Mouse (Mus musculus) erythroblast, embryonic 14.5 days (primary cell): Measurements from ENCODE around the gene Ric8a. TPM values are rescaled to one million over a fixed set of nuclear protein-coding genes. Genes with fewer than 3 reads are reported as not detected.

ENCODE experiments used
- H3K27me3 ChIP-seq: 2 replicates; pipeline ENCODE4 v1.6.1; 2012; ENCODE audit warnings: inconsistent platforms; ENCODE audit not compliant: control insufficient read depth
- H3K36me3 ChIP-seq: 2 replicates; pipeline ENCODE4 v1.6.1; 2012; ENCODE audit warnings: mild to moderate bottlenecking, inconsistent platforms; ENCODE audit not compliant: control insufficient read depth
- H3K4me1 ChIP-seq: 2 replicates; pipeline ENCODE4 v1.6.1; 2012; ENCODE audit warnings: inconsistent platforms; ENCODE audit not compliant: control insufficient read depth
- H3K4me3 ChIP-seq: replicated peaks from 2 replicates; pipeline ENCODE3; 2012; ENCODE audit warnings: moderate library complexity, mild to moderate bottlenecking, inconsistent platforms
- H3K9me3 ChIP-seq: 2 replicates; pipeline ENCODE4 v1.6.1; 2012; ENCODE audit warnings: low read length, inconsistent platforms, mixed read lengths; ENCODE audit not compliant: control insufficient read depth
- GATA1 ChIP-seq: IDR thresholded peaks from 2 replicates; pipeline ENCODE4 v1.6.1; 2012; ENCODE audit warnings: low read length, inconsistent platforms, mixed read lengths
- TAL1 ChIP-seq: IDR thresholded peaks from 3 replicates; pipeline ENCODE4 v1.6.1; 2012; ENCODE audit warnings: low read length, inconsistent platforms, mixed read lengths
- polyA plus RNA-seq: library from polyadenylated mRNA; stranded (reverse); fragments of >175 nt; gene quantifications from 2 replicates; pipeline ENCODE4 v1.2.3, GENCODE M21; 2012

Ric8a gene
- polyA plus RNA-seq, 1 experiment, result 2.1 TPM

DNA sequence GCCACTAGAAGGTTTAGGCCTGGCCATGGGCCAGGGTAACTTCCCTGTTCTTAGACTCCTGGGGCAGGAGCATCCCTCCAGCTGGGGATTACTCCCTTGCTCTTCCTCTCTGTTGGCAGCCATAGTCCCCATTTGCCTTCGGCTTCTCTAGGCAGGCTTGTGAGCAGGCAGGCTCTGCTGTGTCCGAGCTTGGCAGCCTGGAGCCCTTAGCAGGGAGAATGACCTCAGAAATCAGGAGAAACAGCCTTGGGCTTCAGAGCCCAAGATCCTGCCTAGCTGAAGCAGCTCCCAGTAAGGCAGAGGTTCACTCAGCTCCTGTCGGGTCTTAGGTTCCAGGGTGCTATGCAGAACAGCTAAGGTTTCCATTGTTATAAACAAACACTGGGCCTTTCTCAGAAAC lies 42.4 kb downstream of the Ric8a start:
- Histone ChIP-seq H3K9me3 (no peaks in the 10 kb centered on the region), H3K36me3 (peaks cover 54% of the 10 kb centered on the region), H3K4me3 (no peak overlapping the region), H3K4me1 (peaks cover 1% of the 10 kb centered on the region; the same call in 1 of the 2 replicates), H3K27me3 (no peaks in the 10 kb centered on the region)
- TF ChIP-seq GATA1, result no peak
- TF ChIP-seq TAL1, result no peak

DNA sequence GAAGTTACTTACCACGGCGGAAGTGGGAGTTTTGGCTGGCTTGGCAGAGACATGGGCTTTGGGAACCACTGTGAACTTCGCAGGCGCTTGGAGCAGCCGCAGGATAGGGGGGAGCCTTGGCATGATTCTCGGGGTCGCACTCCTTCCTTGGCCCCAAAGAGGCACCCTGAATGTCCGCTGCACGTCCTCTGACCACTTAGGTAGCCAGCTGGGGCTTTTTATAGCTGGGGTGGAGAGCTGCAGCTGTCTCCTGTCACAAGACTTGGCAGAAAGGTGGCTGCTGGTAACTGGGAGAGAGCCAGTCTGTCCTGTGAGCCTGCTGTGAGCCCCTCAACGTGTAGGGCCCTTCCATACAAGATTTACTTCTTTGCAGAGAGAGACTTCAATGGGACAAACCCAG lies 43.5 kb downstream of the Ric8a start, which contains the start of gene Cox8b:
Gene Cox8b (minus strand): TSS at position 227 of the 400 bp plus-strand sequence.
- TF ChIP-seq GATA1 (no peak), TAL1 (no peak)
- H3K27me3 ChIP-seq, result no peaks in the 10 kb centered on the region
- H3K4me1 ChIP-seq, result peaks cover 1% of the 10 kb centered on the region; the same call in 1 of the 2 replicates
- H3K36me3 ChIP-seq, result peaks cover 45% of the 10 kb centered on the region
- H3K9me3 ChIP-seq, result no peaks in the 10 kb centered on the region
- H3K4me3 ChIP-seq, result no peak within 1 kb of the TSS

DNA sequence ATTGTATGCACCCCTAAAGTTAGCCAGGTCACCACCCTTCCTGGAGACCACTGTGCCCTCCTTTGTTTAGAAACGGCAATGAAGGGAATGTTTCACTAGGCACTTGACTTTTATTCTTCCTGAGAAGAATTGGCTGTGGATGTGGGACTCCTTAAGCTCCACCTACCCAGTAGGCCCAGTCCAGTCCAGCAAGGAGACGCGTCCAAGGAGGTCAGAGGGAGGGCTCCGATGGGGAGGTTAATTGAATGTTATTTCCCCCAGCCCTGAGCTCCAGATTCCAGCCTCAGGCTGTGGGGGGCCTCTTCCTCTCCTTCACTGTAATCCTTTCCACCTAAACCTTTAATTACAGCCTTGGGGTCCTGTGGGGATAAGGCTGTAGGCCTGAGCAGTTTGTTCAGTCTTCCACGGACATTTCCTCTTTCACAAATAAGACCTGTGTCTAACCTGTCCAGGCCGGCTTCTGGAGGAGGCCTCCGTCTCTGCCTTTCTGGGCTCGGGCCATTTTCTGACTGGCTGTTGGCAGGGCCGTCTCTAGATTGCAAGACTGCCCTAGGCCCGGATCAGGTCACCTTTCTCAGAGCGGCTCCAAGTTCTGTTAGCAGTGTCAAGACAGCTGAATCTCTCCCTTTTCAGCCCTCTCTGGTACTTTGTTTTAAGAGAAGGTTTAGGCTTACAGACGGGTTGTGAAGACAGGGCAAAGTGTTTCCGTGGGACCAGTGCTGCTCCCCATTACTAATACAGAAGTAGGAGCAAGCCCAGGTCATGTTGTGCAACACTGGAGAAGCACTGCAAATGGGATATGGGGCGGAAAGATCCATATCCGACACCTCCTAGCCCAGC lies 45.5 kb downstream of the Ric8a start:
- Histone ChIP-seq H3K4me1 (peaks cover 1% of the 10 kb centered on the region; the same call in 1 of the 2 replicates), H3K36me3 (peaks cover 26% of the 10 kb centered on the region), H3K27me3 (no peaks in the 10 kb centered on the region), H3K4me3 (no peak overlapping the region), H3K9me3 (no peaks in the 10 kb centered on the region)
- no peak for TF ChIP-seq TAL1
- no peak for TF ChIP-seq GATA1

DNA sequence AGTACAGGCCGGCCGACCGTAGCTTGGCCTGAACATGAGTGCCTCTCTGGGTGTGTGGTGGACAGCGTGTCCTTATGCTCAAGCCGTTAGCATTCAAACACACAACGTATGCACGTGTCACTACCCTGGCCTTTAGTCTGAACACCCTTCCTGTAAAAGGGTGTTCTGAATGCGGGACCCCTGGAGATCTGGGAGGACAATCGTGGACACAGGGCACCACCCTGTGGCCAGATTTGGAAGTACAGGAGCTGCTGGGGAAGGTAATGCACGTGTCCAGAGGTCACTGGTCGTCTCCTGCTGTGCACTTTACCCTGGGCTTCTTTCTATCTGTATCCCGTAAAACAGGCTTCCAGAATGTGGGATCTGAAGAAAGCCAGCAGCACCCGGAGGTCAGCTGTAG lies 46.5 kb downstream of the Ric8a start:
- no peak overlapping the region for H3K4me3 ChIP-seq
- H3K9me3 ChIP-seq, result no peaks in the 10 kb centered on the region
- peaks cover 17% of the 10 kb centered on the region for H3K36me3 ChIP-seq
- H3K27me3 ChIP-seq, result no peaks in the 10 kb centered on the region
- H3K4me1 ChIP-seq, result peaks cover 1% of the 10 kb centered on the region; the same call in 1 of the 2 replicates
- TF ChIP-seq GATA1, result no peak

DNA sequence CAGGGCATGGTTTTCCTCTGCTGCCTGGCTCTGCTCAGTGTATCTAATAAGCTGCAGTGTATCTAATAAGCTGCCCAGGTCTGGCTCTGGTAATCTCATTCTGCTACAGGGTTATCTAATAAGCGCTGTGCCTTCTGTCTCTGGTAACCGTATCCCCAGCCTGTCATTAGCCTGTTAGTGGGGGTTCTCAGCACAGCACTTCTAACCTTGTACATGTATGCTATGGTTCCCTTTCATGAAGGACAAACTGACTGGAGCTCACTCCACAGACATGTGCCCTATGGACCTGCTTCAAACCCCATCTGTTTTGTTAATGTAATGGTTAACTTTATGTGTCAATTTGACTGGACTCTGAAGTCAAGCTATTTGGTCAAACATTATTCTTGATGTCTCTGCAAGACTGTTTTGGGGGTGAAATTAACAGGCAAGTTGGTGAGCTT lies 48.9 kb downstream of the Ric8a start:
- peaks cover 3% of the 10 kb centered on the region for H3K27me3 ChIP-seq
- no peaks in the 10 kb centered on the region for H3K36me3 ChIP-seq
- H3K4me3 ChIP-seq, result peak overlapping the region; percentile 43
- peaks cover 8% of the 10 kb centered on the region for H3K4me1 ChIP-seq
- H3K9me3 ChIP-seq, result no peaks in the 10 kb centered on the region
- no peak for TF ChIP-seq GATA1
- no peak for TF ChIP-seq TAL1

DNA sequence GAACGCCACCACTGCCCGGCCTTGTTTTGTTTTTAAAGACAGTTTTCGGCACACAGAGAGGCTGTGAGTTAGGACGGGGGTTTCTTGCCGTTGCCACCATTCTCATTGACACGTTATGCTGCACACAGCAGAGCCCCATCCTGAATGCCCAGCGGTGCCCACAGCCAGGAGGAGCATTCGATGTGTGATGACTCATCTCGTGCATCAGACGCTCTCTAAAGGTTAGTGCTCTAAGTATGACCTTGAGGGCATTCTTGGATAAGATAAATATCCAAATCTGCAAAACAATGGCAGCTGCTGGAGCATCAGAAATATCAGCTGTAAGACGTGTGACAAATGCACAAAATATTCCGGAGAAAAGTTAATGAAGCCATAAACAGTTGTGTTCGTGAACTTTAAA lies 50.4 kb downstream of the Ric8a start:
- Histone ChIP-seq H3K4me1 (peaks cover 8% of the 10 kb centered on the region), H3K4me3 (no peak overlapping the region), H3K9me3 (no peaks in the 10 kb centered on the region), H3K27me3 (peaks cover 3% of the 10 kb centered on the region), H3K36me3 (no peaks in the 10 kb centered on the region)
- TF ChIP-seq GATA1 (no peak), TAL1 (no peak)

DNA sequence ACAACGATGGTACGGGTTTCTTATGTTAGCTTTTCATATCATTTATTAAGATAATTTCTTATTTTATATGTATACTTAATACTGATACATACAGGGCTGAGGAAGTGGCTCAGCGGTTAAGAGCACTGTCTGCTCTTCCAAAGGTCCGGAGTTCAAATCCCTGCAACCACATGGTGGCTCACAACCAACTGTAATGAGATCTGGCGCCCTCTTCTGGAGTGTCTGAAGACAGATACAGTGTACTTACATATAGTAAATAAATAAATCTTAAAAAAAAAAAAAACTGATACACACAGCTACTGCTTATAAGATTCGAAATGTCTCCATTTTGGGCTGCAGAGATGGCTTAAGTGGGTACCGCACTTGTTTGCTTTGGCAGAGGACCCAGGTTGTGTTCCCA lies 50.9 kb downstream of the Ric8a start:
- TF ChIP-seq GATA1 (no peak), TAL1 (no peak)
- H3K27me3 ChIP-seq, result peaks cover 3% of the 10 kb centered on the region
- H3K4me1 ChIP-seq, result peaks cover 10% of the 10 kb centered on the region
- H3K9me3 ChIP-seq, result no peaks in the 10 kb centered on the region
- no peak overlapping the region for H3K4me3 ChIP-seq
- no peaks in the 10 kb centered on the region for H3K36me3 ChIP-seq

DNA sequence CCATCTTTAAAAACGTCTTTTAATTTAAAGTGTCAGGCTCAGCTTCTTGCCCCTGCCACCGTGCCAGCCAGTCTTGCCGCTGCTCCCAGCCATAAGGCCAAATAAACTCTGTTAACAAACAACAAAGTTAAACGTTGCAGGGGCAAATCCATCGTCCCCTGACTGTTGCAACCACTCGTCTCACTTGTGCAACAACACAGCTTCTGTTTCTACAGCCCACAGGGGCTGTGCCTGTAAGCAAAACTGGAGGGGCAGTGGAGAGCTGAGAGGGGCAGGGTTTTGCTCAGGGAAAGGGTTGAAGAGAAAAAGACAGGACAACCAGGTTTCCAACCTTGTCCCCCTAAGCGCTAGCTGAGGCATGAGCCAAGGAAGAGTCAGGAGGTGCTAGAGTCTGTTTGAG lies 51.4 kb downstream of the Ric8a start:
- H3K27me3 ChIP-seq, result peaks cover 3% of the 10 kb centered on the region
- no peaks in the 10 kb centered on the region for H3K9me3 ChIP-seq
- no peaks in the 10 kb centered on the region for H3K36me3 ChIP-seq
- H3K4me1 ChIP-seq, result peaks cover 8% of the 10 kb centered on the region
- no peak overlapping the region for H3K4me3 ChIP-seq
- TF ChIP-seq GATA1 (no peak), TAL1 (no peak)

DNA sequence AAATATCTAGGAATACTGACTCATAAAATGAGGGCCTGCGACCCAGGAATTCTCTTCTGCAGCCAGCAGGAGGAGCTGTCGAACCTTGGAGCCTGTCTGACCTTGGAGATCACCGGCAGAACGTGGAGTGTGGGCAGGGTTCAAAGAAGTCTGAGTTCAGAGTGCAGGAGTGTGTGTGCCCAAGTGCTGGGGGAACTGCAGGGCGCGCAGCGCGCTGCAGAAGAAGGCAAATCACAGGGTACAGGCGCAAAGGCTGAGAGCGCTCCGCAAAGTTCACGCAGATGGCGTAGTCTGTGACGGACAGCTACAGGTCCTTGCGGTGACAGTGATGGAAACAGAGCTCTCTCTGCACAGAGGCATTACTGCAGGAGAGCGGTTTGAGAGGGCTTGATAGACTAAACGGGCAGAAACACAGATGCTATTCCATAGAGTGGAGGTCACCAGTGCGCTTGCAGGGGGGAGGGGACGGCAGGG lies 51.9 kb downstream of the Ric8a start:
- TF ChIP-seq TAL1, result no peak
- TF ChIP-seq GATA1, result no peak
- Histone ChIP-seq H3K4me3 (no peak overlapping the region), H3K9me3 (no peaks in the 10 kb centered on the region), H3K27me3 (peaks cover 3% of the 10 kb centered on the region), H3K36me3 (no peaks in the 10 kb centered on the region), H3K4me1 (peaks cover 8% of the 10 kb centered on the region)
